Mouse (Mus musculus) lung, postnatal 0 days (tissue): ENCODE data around the gene Gm20547.

Experiments used
- CTCF ChIP-seq: IDR thresholded peaks from 2 replicates; pipeline ENCODE4 v1.5.1; 2016; ENCODE audit warnings: antibody characterized with exemption, mild to moderate bottlenecking
- EP300 ChIP-seq: IDR thresholded peaks from 2 replicates; pipeline ENCODE4 v1.6.1; 2016; ENCODE audit warnings: antibody characterized with exemption, mild to moderate bottlenecking, control low read depth

DNA sequence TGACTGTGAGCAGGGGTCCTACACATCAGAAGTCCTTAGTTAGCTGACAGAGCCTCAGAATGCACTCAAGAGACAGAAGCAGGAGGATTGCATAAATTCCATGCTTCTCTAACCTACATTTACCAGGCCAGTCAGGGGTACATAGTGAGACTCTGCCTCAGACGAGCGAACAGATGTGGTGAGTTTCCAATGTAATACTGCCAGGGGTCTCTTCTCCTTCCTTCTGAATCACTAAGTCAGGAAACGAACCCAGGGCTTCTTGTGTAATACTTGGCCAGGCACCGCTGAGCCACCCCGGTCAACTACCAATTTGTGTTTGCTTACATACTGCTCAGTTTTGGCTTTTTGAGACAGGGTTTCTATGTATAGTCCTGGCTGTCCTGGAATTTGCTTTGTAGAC, 6.1 kb upstream of the Gm20547 start:
- TF ChIP-seq CTCF (no peak), EP300 (no peak)
